Mouse (Mus musculus): ENCODE measurements around the gene Angptl2. TPM values are rescaled to one million over a fixed set of nuclear protein-coding genes. Genes with fewer than 3 reads are reported as not detected.

Angptl2 gene
- total RNA-seq, 2 experiments from 2014 or later, result 83.2 to 85.0 TPM

DNA sequence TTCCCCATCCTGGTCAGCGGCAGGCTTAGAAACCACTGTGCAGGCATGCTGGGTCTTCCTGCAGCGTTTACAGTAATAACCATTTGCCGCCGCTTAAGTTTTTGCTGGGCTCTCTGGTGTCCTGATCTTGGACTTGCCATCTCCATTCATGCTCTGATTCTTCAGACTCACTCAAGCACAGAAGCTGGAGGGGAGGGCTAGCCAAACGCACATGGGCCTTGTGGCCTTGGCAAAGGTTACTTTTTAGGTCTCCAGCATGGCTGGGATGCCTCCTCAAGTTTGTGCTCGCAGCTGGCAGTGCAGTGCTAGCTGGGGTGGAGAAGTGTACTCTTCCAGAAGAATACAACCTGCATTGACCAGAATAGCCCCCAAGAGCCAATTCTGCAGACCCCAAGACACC, 6.6 kb downstream of the Angptl2 start:
- DNase-seq, result no peak
- intact Hi-C loops (cut with DNase I), result loop anchor here (5.0 kb wide), 2 partner anchors 45 to 95 kb away; no protein-coding TSS in a partner anchor

DNA sequence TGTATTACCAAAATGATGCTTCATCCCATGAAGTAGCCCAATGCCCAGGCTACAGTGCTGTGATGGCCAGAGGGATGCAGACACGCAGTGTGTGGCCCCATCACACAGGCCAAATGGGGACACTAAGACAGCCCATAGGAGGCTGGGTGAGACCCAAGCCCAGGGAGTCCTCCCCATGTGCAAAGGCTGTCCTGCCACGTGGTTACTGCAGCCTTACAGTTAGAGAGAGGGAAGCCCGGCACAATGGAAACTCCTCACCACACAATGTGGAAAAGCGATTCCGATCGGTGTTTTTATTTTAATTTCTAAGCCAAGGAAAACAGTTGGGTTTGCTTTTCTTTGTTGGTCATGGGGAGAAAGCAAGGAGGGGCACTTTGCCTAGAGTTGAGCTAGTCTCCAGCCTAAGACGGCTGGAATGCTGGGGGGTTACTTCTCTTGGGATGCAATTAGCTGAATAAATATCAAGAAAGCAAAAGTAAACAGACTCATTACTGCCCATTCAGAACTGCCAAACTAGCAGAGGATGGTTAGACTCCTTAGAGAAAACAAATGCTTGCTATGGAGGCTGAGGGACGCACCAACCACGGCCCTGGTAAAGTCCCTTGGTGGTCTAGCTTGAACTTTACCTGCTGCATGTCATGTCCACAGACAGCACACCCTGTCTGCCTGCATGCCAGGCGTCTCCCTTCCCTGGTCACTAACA, 7.9 kb downstream of the Angptl2 start:
- intact Hi-C loops (cut with DNase I), result loop anchor here (5.0 kb wide), 2 partner anchors 43 to 93 kb away; no protein-coding TSS in a partner anchor
- no peak for DNase-seq

DNA sequence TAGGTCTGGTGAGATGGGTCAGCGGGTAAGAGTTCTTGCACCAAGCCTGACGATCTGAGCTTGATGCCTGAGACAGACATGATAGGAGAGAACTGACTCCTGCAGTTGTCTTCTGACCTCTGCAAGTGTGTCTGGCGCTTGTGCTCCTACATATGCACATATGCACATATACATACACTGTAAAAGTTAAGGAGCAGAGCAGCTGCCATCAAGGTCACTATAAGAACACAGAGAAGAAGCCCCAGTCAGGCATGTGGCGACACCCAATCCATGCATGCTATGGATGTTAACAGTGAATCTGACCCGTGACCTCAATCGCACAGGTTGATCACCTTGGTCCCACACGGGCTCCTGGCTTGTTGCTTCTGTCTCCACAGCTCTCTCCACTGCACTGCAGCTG, 10.1 kb downstream of the Angptl2 start:
- intact Hi-C loops (cut with DNase I), result no loop called here
- no peak for DNase-seq

DNA sequence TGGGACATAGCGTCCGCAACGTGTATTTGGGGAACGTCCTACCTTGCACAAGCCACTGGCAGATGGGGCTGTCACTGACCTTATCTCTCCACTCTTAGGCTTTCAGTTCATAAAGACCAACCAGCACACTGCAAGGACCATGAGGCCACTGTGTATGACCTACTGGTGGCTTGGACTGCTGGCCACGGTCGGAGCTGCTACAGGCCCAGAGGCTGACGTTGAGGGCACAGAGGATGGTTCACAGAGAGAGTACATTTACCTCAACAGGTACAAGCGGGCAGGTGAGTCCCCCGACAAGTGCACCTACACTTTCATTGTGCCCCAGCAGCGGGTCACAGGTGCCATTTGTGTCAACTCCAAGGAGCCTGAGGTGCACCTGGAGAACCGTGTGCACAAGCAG, 12.2 kb downstream of the Angptl2 start:
- DNase-seq, result no peak
- intact Hi-C loops (cut with DNase I), result no loop called here

DNA sequence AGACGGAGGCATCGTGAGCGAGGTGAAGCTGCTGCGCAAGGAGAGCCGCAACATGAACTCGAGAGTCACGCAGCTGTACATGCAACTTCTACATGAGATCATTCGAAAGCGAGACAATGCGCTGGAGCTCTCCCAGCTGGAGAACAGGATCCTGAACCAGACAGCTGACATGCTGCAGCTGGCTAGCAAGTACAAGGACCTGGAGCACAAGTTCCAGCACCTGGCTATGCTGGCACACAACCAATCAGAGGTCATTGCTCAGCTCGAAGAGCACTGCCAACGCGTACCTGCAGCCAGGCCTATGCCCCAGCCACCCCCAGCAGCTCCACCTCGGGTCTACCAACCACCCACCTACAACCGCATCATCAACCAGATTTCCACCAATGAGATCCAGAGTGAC, 12.7 kb downstream of the Angptl2 start:
- DNase-seq, result peak; percentile 50 to 58
- intact Hi-C loops (cut with DNase I), result no loop called here

DNA sequence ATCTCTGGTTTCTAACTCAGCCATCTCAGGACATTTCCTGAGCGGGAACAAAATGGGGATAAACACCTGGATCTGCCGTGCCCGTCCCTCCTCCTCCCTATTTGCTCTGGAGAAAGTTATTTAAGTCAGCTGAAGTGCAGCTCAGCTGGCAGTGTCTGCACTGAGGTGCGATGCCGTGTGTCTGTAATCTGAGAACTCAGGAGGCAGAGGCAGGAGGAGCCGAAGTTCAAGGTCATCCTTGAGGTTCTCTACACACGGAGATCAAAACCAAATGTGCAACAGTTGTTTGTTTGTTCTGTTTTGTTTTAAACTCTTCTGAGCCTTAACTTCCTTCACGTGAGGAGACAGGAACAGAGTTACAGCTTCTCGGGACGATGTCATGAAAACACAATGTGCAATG, 14.8 kb downstream of the Angptl2 start:
- intact Hi-C loops (cut with DNase I), result loop anchor here (5.0 kb wide), 1 partner anchor 73 kb away; no protein-coding TSS in a partner anchor
- DNase-seq, result no peak

DNA sequence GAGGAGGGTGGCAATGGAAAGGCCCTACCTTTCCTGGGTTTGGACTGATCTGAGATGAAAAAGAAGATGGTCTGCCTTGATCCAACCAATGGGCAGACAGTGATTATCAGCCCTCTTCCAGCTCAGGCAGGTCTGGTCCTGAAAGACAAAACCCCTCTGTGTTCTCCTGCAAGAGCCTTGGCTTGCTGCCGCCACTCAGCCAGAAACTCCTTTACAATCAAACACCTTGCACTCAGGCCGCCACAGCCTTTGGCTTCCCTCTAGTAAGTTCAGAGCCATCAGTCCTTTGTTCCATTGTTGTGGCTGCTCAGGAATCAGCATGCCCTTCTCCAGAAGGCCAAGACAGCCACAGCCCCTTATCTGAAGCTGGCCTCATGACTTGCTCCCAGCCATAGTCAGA, 15.9 kb downstream of the Angptl2 start:
- intact Hi-C loops (cut with DNase I), result loop anchor here (5.0 kb wide), 1 partner anchor 74 kb away; no protein-coding TSS in a partner anchor
- no peak for DNase-seq

DNA sequence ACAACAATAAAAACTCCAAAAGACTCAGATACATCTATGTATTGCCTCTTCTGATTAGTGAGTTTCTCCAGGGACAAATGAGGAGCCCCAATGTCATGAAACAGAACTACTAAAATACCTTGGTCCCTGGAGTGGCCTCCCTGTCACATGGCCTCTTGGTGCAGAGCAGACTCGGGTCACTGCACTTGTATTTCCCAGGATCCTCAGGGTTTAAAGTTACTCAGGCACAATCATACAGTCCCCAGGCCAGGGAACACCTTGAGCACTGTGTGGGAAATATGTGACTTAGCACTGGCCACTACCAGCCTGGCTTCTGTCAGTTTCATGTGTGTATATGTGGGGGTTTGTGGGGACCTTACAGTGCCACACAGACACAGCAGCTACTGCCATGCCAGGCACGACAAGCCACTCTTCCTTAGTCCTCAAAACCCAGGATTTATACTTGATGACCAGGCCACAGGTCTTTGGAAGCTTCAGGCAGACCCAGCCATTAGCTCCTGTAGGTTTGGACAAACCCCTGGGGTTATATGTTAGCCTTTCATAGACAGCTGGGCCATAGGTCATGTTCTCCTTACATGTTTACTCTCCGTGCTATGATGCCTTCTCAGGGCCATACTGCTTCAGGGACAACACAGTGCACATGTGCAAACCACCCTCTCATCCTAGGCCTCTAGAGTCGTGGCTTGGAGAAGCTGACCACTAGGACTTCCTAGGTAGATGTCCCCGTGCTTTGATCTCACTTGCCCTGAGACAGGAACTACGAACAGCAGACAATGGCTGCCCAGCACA, 17.1 kb downstream of the Angptl2 start:
- DNase-seq, result no peak
- intact Hi-C loops (cut with DNase I), result loop anchor here (5.0 kb wide), 1 partner anchor 76 kb away; no protein-coding TSS in a partner anchor

DNA sequence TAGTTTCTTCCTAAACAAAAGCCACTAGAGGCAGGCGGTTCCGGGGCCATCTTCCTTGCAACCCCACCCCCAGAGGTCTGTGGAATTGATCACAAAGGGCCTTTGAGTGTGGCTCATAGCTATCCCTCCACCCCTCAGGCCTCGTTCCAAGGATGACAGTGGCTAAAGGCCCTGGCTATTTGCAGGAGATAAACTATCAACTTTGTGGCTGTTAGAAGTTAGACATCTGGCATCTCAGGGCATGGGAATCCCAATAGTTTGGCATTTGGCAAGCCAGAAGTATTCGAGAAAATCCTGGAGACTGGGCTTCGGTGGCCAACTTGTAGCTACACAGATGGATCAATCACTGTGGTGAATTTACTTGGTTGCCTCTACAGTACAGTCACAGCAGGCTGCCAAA, 18.0 kb downstream of the Angptl2 start:
- no peak for DNase-seq
- intact Hi-C loops (cut with DNase I), result loop anchor here (5.0 kb wide), 1 partner anchor 77 kb away; no protein-coding TSS in a partner anchor

DNA sequence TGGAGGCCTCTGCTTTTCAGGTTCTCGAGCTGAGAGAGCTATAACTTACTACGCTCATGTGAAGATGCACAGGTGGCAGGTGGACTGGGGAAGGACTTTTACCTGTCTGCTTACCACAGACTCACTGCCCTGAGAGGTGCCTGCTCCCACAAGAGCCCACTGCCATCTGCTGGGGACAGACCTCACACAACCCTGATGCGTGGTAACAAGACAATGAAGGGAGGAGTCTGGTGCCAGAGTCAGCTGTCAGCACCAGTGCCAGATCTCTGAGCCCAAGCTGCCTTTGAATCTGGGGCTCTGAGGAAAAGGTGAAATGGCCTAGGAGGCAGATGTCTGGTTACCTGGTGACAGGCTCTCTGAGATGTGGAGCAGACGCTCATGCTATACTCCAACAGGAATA, 19.0 kb downstream of the Angptl2 start:
- intact Hi-C loops (cut with DNase I), result loop anchor here (5.0 kb wide), 1 partner anchor 78 kb away; no protein-coding TSS in a partner anchor

DNA sequence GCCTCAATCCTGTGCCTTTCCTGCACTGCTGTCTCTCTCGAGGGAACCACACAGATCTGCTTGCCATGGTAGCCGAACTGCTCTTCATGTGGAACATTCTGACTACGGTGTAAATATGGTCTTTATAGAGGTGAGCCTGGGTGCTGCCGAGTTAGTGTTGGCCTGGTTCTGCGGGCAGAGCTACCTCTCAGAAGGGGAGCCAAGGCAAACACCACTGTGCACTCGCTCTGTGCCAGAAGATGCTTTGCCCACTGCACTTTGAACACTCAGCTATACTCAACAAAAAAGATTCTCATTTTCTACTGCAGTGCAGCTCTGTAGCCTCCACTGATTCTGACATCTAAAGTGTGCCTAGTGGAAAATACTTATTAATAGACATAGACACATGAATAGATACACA, 21.7 kb downstream of the Angptl2 start:
- intact Hi-C loops (cut with DNase I), result no loop called here
- no peak for DNase-seq

More for the DNA sequence above, 19.0 kb downstream of the Angptl2 start:
- DNase-seq, result no peak

DNA sequence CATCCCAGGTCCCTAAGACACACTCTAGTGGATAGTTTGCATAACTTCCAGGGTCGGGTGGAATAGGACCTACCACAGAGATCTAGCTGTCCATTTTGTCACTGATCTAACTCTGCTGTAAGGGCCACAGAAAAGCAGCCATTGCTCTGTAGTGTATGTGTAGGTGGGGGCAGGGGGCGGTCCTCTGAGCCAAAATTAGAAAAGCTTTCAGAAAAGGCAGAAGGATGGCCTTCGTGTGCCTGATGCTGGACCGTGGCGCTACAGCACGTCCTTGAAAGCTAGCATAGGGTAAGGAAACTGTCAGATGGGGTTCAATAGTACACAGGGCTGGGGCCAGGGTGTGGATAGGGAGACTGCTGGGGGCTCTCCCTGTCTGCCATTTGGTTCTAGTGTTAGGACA, 29.0 kb downstream of the Angptl2 start:
- intact Hi-C loops (cut with DNase I), result no loop called here
- no peak for DNase-seq

DNA sequence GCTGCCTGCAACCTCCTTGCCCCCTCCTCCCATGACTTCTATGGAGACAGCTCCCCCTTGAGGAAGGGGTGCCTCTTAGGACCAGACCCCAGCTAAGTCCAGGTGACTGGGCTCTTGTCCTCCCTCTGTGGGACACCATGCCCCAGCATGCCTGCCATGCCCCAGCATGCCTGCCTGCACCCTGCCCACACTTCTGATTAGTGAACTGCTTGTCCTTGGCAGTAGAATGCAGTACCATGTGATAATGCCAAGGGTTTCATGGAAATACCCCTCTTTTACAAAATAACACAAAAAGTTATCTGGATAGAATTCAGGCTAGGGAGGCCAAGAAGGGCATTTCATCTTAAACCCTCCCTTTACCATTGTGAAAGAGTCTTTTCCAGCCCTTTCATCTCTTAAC, 29.5 kb downstream of the Angptl2 start:
- intact Hi-C loops (cut with DNase I), result no loop called here
- no peak for DNase-seq

DNA sequence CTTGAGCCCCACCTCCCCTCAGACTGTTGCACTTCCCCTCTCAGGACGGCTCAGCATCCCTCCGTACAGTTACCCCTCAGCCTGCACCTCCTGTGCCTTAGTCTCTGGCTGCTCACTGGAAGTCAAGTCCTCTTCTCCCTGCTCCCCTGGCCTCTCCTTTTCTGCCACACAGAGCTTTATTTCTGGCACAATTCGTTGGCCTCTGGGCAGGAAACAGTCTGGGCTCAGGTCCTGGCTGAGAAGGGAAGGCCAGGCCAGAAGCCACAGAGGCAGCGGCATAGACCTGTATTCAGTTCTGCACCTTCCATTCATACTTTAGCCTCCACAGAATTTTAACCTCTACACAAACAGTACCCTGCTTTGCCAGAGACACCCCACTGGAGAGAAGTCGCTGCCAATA, 31.0 kb downstream of the Angptl2 start:
- DNase-seq, result no peak
- intact Hi-C loops (cut with DNase I), result no loop called here

DNA sequence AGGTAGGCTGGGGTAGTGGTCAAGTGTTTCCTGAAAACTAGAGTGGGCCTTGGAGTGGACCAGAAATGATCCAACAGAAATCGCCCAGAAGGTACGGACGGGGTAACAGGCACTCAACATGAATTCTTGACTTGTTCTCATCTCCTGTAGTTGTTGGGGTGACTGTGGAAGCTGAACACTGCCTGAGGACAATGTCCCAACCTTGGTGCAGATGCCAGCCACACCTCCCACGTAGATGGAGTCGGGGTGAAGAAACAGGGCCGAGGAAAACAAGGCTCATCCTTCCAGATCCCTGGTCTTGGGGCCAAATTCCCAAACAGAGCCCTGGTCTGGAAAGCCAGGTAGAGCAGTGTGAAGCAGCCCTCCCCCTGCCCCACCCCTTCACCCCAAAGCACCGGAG, 32.7 kb downstream of the Angptl2 start:
- DNase-seq, result no peak
- intact Hi-C loops (cut with DNase I), result no loop called here

DNA sequence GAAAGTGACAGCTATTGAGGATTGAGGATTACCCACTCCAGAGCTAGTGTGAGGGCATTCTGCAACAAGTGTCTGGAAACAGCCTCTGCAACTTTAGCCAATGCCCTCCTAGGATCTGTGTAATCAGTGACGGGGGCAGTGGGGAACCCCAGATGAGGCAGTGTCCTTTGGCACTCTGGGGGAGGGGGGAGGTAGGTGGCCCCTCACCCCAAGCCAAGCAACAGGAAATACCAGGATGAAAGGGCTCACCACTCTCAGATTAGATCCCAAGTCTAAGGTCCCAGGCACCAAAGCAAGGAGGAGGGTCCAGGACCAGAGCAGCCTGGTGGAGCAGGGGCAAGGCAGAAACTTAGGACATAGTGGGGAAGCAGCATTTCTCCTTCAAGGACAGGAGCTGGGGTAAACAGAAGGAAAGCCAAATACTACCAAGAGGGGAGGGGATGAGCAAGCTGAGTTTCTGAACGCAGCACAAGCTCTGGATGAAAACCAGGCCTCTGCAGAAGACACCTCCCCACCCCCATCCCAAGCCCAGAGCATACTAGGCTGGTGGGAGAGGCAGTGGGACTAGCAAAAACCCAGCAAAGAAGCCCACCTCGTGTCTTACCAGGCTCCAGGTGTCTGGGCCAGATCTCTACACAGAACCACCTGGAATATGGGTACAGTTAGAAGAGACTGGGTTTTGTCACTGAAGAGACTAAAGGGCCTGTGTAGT, 34.2 kb downstream of the Angptl2 start:
- no peak for DNase-seq
- intact Hi-C loops (cut with DNase I), result no loop called here

DNA sequence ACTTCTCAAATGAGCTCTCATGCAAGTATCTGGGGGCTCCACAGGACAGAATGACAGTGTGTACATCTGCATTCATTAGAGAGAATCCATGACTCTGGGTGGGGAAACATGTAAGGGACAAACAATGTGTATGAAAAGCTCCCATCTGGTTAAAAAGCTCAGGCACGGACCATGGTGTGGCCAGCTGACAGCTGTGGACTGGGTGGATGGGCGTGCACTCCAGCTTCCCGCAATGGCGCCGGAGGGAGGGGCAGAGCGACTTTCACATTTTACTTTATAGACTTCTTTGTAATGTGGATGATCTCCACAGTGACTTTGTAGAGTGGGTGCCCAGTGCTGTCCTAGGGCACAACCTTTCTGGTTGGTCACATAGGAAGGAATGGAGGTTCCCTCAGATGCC, 36.9 kb downstream of the Angptl2 start:
- DNase-seq, result no peak
- intact Hi-C loops (cut with DNase I), result loop anchor here (2.0 kb wide), 1 partner anchor 16 kb away; no protein-coding TSS in a partner anchor

DNA sequence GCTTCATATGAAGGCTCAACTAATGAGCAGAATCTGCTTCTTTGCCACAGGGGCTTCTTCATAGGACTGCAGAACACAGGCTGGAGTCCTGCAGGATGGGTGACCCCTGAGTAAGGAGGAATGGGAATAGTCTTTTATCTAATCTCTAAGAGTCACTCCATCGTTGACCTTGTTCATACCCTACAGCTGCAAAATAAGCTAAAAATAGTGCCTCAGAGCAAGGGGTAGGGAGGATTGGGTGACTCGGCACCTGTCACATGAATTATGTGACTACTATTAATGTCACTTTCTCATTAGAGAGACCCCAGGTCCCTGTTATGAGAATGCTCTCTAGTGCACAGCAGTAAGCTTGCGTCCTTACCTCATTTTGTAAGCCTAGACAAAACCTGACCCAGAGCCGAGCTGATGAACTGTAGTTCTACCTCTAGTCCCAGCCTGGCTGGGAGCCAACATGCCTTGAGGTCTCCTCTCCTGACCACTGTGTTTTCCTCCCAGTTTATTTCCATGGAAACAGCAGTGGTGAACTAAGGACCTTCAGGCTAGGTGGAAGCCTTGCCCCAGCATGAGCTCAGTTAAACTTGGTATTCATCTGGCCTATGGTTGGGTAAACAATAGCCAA, 37.8 kb downstream of the Angptl2 start:
- intact Hi-C loops (cut with DNase I), result loop anchor here (2.0 kb wide), 1 partner anchor 15 kb away; no protein-coding TSS in a partner anchor
- peak; percentile 49 to 66 for DNase-seq

DNA sequence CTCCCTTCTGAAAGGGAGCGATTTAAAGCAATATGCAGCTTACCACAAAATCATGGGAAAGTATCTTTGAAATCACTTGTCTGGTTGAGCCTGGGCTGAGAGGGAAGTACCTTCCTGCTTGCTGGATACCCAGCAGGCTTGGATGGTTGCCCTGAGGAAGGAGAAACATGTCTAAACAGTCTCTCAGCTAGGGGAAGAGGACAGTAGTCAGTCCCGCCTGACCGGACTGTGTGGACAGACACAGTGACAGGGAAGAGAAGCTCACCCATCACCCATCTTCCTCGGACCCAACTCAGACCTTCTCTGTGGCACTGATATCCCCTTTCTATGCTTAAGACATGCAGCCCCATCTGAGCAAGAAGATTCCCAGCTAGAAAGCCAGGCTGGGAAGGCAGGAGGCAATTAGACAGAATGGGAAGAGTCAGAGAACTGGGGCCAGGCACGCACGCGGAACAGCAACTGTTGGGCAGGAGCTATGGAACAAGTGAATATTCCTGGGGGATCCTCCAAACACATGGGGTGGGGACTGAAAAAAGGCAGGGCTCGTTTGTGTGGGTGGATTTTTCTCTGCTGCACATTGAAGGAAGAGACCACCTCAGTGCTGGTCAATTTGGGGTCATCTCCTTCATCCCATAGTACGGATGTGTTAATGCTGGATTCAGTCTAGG, 38.6 kb downstream of the Angptl2 start:
- DNase-seq, result peak in 1 of 2 experiments; percentile 53
- intact Hi-C loops (cut with DNase I), result no loop called here
